Mouse (Mus musculus) CH12.LX (cell line): ENCODE measurements at regions not wholly inside any gene's neighbourhood (a gene's known extent, or its start where the extent isn't known, plus 50 kb on each side); places are given as distances from the start of the nearest gene placed in this dataset.

Source experiments
- CTCF ChIP-seq, 2 experiments: IDR thresholded peaks in 1 of 2; conservative IDR thresholded peaks in 1 of 2; 2 replicates each; pipeline ENCODE4 v1.5.1; 2011 to 2012; ENCODE audit warnings: low read depth in 2 of 2, low read length in 2 of 2, improper control_type of control experiment in 1 of 2, inconsistent platforms in 1 of 2, mild to moderate bottlenecking in 1 of 2, moderate library complexity in 1 of 2
- GABPA ChIP-seq: IDR thresholded peaks from 2 replicates; pipeline ENCODE4 v1.6.1; 2012; ENCODE audit warnings: low read depth, low read length, improper control_type of control experiment, inconsistent platforms; ENCODE audit not compliant: insufficient replicate concordance
- JUN ChIP-seq: IDR thresholded peaks from 2 replicates; pipeline ENCODE4 v1.6.1; 2011; ENCODE audit warnings: low read depth, mild to moderate bottlenecking, low read length, improper control_type of control experiment, moderate library complexity; ENCODE audit not compliant: insufficient read depth
- MEF2A ChIP-seq: IDR thresholded peaks from 2 replicates; pipeline ENCODE4 v1.6.1; 2014; ENCODE audit warnings: low read depth, mild to moderate bottlenecking, inconsistent platforms, low read length, improper control_type of control experiment, borderline replicate concordance
- NRF1 ChIP-seq: IDR thresholded peaks from 2 replicates; pipeline ENCODE4 v1.6.1; 2014; ENCODE audit warnings: low read depth, mild to moderate bottlenecking, inconsistent platforms, low read length, improper control_type of control experiment, moderate library complexity
- POLR2A ChIP-seq: IDR thresholded peaks from 2 replicates; pipeline ENCODE4 v1.6.1; 2011; ENCODE audit warnings: low read depth, mild to moderate bottlenecking, improper control_type of control experiment, low read length
- RAD21 ChIP-seq: IDR thresholded peaks from 2 replicates; pipeline ENCODE4 v1.6.1; 2011; ENCODE audit warnings: low read depth, mild to moderate bottlenecking, low read length, improper control_type of control experiment, moderate library complexity
- SMC3 ChIP-seq: IDR thresholded peaks from 2 replicates; pipeline ENCODE4 v1.6.1; 2011; ENCODE audit warnings: low read depth, low read length, improper control_type of control experiment

DNA sequence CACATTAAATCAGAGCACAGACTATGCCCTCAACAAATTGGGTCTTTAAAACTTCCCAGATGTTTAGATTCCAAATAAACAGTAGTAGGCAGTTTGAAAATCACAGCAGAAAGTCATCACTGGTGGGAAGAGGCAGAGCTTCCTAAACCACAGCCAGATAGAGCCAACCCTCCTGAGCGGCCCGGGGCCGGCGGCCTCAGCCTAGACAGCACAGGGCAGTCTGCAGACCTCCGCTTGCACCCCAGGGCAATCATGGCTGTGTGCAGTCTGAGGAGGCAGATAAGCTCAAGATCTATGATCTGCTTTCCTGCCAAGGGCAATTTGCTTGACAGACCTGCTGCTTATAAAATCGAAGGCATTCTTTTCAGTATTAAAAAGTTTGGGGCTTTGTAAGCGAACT is 192.6 kb downstream of the Hlx start:
- no peak for TF ChIP-seq SMC3
- TF ChIP-seq POLR2A = no peak
- no peak for TF ChIP-seq MEF2A
- no peak for TF ChIP-seq JUN
- no peak for TF ChIP-seq CTCF (conservative IDR thresholded peaks at IDR 0.05 in 1 of 2, IDR thresholded peaks at IDR 0.05 in 1 of 2; ENCODE audit: low read depth in 2 of 2, low read length in 2 of 2)
- TF ChIP-seq GABPA = no peak
- TF ChIP-seq RAD21 = no peak
- TF ChIP-seq NRF1 = no peak
